Mouse (Mus musculus): ENCODE measurements around the gene Sergef. TPM values are rescaled to one million over a fixed set of nuclear protein-coding genes. Genes with fewer than 3 reads are reported as not detected.
A peak's percentile ranks its signal among the peaks of the same experiment; 100 is the strongest.

Sergef gene
- polyA plus RNA-seq, 1 experiment from 2014 or later: 21.1 TPM

DNA sequence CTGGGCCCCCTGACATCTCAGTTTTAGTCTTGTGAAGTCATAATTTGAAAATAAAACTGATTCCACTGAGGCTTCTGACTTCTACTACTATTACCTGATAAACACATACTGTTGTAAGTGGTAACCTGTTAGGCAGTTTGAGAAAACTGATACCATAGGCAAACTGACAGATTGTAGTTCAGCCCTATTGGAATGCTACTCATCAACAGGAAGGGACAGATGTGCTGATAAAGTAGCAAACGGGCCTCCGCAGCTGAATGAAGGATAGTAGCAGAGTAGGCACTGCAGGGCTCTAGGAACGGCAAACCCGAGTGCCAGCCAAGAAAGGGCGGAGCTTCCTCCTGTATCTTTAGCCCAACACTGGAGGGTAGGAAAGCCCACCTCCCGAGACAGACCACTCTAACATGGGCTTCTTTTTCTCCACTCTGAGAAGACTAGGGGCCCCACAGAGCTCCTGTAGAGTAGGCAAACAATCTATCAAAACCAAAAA lies 112.9 kb downstream of the Sergef start:
- WGBS: 69% methylated on average over 6 of the region's 6 CpGs
- Histone ChIP-seq H3K9ac (no peak overlapping the region), H3K36me3 (no peaks in the 10 kb centered on the region), H3K4me2 (replicated peaks) (no peak overlapping the region), H3K4me3 (no peak overlapping the region), H3K27me3 (replicated peaks) (no peaks in the 10 kb centered on the region), H3K9me3 (no peaks in the 10 kb centered on the region), H3K27ac (no peak overlapping the region), H3K4me1 (0 out of 2 replicates have a peak, but pooled peaks cover 8% of the 10 kb centered on the region)
- no peak for ATAC-seq (ENCODE audit: low FRiP score, low read depth)

DNA sequence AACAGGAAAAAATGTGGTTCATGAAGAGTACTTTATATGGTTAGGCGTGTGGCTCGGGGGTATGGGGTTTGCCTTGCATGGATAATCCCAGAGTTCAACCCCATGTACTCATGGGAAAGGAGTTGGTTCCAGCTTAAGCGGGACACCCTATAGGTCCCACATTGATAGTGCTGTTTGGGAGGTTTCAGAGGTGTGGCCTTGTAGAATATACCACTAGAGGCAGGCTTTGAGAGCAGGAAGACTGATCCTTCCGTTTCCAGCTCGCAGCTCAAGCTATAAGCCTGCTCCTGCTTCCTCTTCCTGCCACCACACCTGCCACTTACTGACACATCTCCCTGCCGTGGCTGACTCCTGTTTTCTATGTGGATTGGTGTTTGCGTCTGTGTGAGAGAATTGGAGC lies 116.4 kb downstream of the Sergef start:
- Histone ChIP-seq H3K36me3 (no peaks in the 10 kb centered on the region), H3K9me3 (no peaks in the 10 kb centered on the region), H3K4me2 (replicated peaks) (no peak overlapping the region), H3K9ac (no peak overlapping the region), H3K27me3 (replicated peaks) (no peaks in the 10 kb centered on the region), H3K27ac (no peak overlapping the region), H3K4me3 (no peak overlapping the region), H3K4me1 (no peaks in the 10 kb centered on the region)
- WGBS: 88% methylated on average over 7 of the region's 7 CpGs
- no peak for ATAC-seq (ENCODE audit: low FRiP score, low read depth)

DNA sequence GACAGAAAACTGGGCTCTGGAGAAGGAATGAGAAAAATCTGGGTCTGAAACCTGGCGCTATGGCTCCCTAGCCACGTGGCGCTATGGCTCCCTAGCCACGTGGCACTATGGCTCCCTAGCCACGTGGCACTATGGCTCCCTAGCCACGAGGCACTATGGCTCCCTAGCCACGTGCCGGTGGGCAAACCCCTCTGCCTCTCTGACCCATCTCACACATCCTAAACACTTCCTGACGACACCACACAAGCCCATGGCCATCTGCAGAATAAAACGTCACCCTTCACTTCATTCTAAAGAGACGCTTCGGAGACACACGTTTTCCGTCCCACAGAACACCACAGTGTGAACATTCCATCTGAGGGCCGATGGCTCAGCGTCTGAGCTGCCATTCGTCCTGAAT lies 117.8 kb downstream of the Sergef start:
- Histone ChIP-seq H3K4me1 (no peaks in the 10 kb centered on the region), H3K27me3 (replicated peaks) (no peaks in the 10 kb centered on the region), H3K9ac (no peak overlapping the region), H3K27ac (no peak overlapping the region), H3K9me3 (no peaks in the 10 kb centered on the region), H3K36me3 (no peaks in the 10 kb centered on the region), H3K4me3 (no peak overlapping the region), H3K4me2 (replicated peaks) (no peak overlapping the region)
- no peak for ATAC-seq (ENCODE audit: low FRiP score, low read depth)
- WGBS: 94% methylated on average over 17 of the region's 17 CpGs

DNA sequence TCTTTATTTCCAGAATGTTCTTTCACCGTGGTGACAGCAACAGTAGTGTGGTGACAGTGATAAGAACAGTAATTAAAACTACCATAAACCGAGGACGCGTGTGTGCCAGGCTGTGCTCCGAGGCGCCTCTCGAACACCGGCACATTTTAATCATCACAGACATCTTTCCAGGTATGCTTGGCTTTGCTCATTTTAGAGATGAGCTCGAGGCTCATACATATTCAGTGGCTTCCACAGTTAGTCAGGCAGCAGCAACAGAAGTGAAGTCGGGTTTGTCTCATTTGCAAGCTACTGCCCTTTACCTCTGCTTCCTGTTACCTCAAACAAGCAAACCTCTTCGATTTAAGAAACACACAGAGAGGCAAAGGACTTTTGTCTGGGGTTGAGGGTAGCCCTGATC lies 120.5 kb downstream of the Sergef start:
- ATAC-seq (ENCODE audit: low FRiP score, low read depth): no peak
- Histone ChIP-seq H3K27me3 (replicated peaks) (no peaks in the 10 kb centered on the region), H3K9ac (no peak overlapping the region), H3K4me3 (no peak overlapping the region), H3K36me3 (no peaks in the 10 kb centered on the region), H3K4me2 (replicated peaks) (no peak overlapping the region), H3K27ac (no peak overlapping the region), H3K4me1 (no peaks in the 10 kb centered on the region), H3K9me3 (no peaks in the 10 kb centered on the region)
- 80% methylated on average over 11 of the region's 11 CpGs for WGBS

DNA sequence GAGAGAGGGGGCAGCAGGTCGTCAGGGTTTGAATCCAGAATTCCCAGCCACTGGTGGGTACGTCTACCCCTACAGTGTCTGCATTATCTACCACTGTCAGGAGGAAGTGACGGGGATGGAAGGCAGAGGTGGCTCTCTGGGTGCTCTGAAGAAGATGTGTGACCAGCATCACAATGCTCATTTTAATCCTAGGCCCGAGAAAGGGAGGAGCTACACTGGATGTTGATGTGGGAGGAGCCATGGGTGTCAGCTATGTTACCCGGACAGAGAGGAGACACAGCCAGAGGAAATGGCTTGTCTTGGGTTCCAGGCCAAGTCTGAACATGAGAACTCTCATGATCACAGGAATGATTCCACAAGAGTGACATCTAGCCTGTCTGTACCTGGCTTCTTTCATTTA lies 122.4 kb downstream of the Sergef start:
- Histone ChIP-seq H3K27ac (no peak overlapping the region), H3K27me3 (replicated peaks) (0 out of 2 replicates have a peak, but pooled peaks cover 4% of the 10 kb centered on the region), H3K4me1 (no peaks in the 10 kb centered on the region), H3K4me3 (no peak overlapping the region), H3K4me2 (replicated peaks) (no peak overlapping the region), H3K36me3 (no peaks in the 10 kb centered on the region), H3K9ac (no peak overlapping the region), H3K9me3 (no peaks in the 10 kb centered on the region)
- ATAC-seq (ENCODE audit: low FRiP score, low read depth): no peak
- WGBS: 71% methylated on average over 5 of the region's 5 CpGs

DNA sequence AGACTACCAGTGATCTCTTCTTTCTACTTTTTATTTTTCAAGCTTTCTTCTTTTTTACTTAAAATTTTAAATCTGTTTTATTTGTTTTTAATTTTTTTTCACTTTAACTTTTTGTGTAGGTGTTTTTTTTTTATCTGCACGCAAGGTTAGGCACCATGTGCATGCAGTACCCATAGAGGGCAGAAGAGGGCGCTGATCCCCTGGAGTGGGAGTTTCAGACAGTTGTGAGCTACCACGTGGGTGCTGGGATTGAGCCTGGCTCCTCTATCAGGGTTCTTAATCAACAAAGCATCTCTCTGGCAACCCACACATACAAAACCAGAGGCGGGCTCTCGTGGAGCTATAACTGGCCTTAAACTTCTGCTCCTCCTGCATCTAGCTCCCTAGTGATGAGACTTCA lies 123.6 kb downstream of the Sergef start:
- 79% methylated on average over 5 of the region's 5 CpGs for WGBS
- H3K4me3 ChIP-seq: no peak overlapping the region
- no peak overlapping the region for H3K4me2 ChIP-seq (replicated peaks)
- ATAC-seq (ENCODE audit: low FRiP score, low read depth): no peak
- peaks cover 6% of the 10 kb centered on the region; the same call in 1 of the 2 replicates for H3K27me3 ChIP-seq (replicated peaks)
- H3K27ac ChIP-seq: no peak overlapping the region
- no peak overlapping the region for H3K9ac ChIP-seq
- no peaks in the 10 kb centered on the region for H3K9me3 ChIP-seq
- no peaks in the 10 kb centered on the region for H3K36me3 ChIP-seq
- H3K4me1 ChIP-seq: peaks cover under 1% of the 10 kb centered on the region; the same call in 1 of the 2 replicates

DNA sequence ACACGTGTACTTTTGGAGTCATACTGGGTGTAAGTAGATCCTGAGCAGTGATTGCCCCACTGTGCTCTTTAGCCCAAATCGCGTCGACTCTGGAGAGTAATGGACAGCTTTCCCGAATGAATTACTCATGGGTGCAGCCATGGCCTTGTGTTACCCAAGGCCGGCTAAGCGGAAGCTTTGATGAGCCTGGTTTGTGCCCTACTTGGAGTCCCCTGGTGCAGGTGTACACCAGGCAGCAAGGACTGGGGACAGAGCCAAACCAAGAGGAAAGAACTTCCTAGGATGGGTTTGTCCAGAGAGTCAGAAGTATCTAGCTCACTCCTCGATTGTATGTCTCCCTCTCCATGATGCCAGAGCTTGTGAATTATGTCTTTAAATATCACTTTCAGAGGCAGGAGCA lies 124.6 kb downstream of the Sergef start:
- H3K4me1 ChIP-seq: peaks cover 6% of the 10 kb centered on the region; the same call in 1 of the 2 replicates
- ATAC-seq (ENCODE audit: low FRiP score, low read depth): no peak
- H3K27ac ChIP-seq: no peak overlapping the region
- H3K4me3 ChIP-seq: no peak overlapping the region
- H3K9me3 ChIP-seq: no peaks in the 10 kb centered on the region
- no peaks in the 10 kb centered on the region for H3K36me3 ChIP-seq
- peaks cover 9% of the 10 kb centered on the region; the same call in 1 of the 2 replicates for H3K27me3 ChIP-seq (replicated peaks)
- H3K9ac ChIP-seq: no peak overlapping the region
- WGBS: 93% methylated on average over 8 of the region's 8 CpGs
- H3K4me2 ChIP-seq (replicated peaks): no peak overlapping the region

DNA sequence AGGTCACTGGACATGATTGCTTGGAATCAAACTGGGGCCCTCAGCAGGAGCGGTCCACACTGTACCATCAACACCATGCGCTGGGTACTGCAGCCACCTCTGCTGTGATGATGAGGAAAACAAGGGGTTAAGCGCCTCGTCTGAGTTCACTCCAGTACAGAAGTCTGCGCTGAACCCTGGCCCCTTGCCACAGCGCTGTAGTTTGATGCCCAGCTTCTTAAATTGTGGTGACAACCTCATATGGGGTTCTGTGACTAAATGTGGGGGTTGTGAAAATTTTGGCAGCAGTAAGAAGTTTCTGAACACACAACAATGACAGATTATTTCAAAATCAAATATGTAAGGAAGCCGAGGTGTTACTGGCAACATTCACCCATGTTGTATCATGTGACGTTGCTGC lies 126.0 kb downstream of the Sergef start:
- WGBS: 90% methylated on average over 8 of the region's 8 CpGs
- ATAC-seq (ENCODE audit: low FRiP score, low read depth): no peak
- no peak overlapping the region for H3K4me2 ChIP-seq (replicated peaks)

DNA sequence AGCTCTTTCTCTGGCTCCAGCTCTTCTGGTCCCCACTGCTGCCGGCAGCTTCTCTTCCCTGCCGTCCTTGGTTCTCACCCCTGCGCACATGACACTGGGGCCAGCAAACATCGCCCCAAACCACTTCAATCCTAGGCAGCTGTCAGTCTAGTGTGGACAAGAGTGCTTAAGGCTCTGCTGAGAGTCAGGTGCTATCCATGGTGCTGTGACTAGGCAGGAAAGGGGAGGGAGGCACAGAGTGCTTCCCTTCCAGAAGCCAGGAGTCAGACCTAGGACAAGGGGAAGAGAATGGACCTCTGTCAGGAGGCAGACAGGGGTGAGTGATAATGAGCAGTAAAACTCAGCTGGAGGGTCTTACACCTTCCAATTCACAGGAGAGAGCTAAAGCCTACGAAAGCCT lies 126.8 kb downstream of the Sergef start:
- Histone ChIP-seq H3K9me3 (no peaks in the 10 kb centered on the region), H3K27ac (no peak overlapping the region), H3K27me3 (replicated peaks) (peaks cover 9% of the 10 kb centered on the region; the same call in 1 of the 2 replicates), H3K36me3 (no peaks in the 10 kb centered on the region), H3K4me2 (replicated peaks) (no peak overlapping the region), H3K4me1 (peaks cover 21% of the 10 kb centered on the region), H3K9ac (no peak overlapping the region), H3K4me3 (no peak overlapping the region)
- no peak for ATAC-seq (ENCODE audit: low FRiP score, low read depth)
- 64% methylated on average over 5 of the region's 5 CpGs for WGBS

More for the DNA sequence above, 126.0 kb downstream of the Sergef start:
- H3K9ac ChIP-seq: no peak overlapping the region
- no peak overlapping the region for H3K27ac ChIP-seq
- peaks cover 9% of the 10 kb centered on the region; the same call in 1 of the 2 replicates for H3K27me3 ChIP-seq (replicated peaks)
- H3K36me3 ChIP-seq: no peaks in the 10 kb centered on the region
- H3K4me3 ChIP-seq: no peak overlapping the region
- H3K9me3 ChIP-seq: no peaks in the 10 kb centered on the region
- H3K4me1 ChIP-seq: peaks cover 20% of the 10 kb centered on the region

DNA sequence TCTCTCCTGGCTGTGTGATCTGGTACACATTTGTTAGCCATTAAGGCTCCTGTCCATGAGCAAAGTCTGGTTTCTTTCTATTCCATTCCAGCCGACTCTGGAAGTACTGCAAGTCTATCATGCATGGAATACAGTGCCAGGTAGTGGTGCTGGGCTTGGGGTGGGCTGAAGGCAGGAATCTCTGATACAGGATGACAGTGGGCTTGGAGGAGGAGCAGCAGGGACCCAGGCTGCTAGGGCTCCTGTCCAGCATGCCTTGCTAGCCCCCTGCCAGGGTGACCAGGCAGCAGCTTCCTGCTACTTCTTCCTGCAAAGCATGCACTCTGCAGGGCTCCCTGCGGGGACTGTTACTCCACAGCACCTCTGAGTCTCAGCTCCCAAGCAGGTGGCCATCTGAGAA lies 128.8 kb downstream of the Sergef start:
- 79% methylated on average over 2 of the region's 2 CpGs for WGBS
- H3K9ac ChIP-seq: no peak overlapping the region
- no peak overlapping the region for H3K4me3 ChIP-seq
- H3K9me3 ChIP-seq: no peaks in the 10 kb centered on the region
- H3K4me2 ChIP-seq (replicated peaks): no peak overlapping the region
- no peak for ATAC-seq (ENCODE audit: low FRiP score, low read depth)
- H3K27ac ChIP-seq: no peak overlapping the region
- H3K27me3 ChIP-seq (replicated peaks): peaks cover 9% of the 10 kb centered on the region; the same call in 1 of the 2 replicates
- H3K4me1 ChIP-seq: peaks cover 21% of the 10 kb centered on the region
- no peaks in the 10 kb centered on the region for H3K36me3 ChIP-seq

DNA sequence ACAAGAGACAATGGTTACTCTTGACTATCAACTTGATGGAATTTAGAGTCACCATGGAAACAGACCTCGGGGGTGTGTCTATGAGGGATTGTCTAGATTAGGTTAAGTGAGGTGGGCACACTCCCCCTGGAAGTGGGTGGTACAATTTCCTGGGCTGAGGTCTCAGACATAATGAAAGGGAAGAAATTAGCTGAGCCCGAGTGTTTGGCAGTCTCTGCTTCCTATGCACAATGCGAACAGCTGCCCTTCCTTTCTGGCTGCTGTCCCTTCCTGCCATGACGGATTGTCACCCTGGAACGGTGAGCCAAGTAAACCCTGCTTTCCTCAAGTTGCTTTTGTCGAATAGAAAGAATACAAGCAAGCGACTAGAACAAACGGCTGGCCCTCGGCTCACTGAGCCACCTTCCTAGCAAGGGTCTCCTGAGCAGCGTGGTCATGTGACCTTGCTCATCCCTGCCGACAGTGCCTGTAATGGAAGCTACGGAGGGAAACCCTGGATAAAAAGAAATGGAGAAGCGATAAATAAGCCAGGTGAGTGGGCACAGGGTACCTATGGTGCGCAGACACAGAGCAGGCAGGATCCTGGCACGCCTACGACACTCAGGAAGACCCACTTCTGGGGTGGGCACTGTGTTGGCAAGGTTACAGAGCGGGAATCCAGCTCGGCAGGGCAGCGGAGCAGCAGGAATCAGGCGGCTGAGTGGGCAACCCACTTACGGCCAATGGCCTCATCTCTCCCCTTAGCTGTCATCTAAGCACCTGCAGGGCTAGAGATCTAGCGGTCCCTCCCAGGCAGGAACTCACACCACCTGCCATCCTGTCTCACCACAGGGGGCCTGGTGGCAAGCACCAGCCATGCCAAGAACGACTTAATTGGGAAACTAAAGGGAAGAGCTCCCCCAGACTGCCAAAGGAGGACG lies 130.0 kb downstream of the Sergef start:
- peak; percentile 79 for ATAC-seq (ENCODE audit: low FRiP score, low read depth)
- WGBS: 36% methylated on average over 24 of the region's 24 CpGs
- peak overlapping the region; percentile 47 for H3K4me2 ChIP-seq (replicated peaks)
- peaks cover 21% of the 10 kb centered on the region for H3K4me1 ChIP-seq
- peaks cover 9% of the 10 kb centered on the region; the same call in 1 of the 2 replicates for H3K27me3 ChIP-seq (replicated peaks)
- H3K4me3 ChIP-seq: no peak overlapping the region
- H3K27ac ChIP-seq: no peak overlapping the region
- H3K36me3 ChIP-seq: no peaks in the 10 kb centered on the region
- no peaks in the 10 kb centered on the region for H3K9me3 ChIP-seq
- peak overlapping the region; percentile 41; the same call in 1 of the 2 replicates for H3K9ac ChIP-seq

DNA sequence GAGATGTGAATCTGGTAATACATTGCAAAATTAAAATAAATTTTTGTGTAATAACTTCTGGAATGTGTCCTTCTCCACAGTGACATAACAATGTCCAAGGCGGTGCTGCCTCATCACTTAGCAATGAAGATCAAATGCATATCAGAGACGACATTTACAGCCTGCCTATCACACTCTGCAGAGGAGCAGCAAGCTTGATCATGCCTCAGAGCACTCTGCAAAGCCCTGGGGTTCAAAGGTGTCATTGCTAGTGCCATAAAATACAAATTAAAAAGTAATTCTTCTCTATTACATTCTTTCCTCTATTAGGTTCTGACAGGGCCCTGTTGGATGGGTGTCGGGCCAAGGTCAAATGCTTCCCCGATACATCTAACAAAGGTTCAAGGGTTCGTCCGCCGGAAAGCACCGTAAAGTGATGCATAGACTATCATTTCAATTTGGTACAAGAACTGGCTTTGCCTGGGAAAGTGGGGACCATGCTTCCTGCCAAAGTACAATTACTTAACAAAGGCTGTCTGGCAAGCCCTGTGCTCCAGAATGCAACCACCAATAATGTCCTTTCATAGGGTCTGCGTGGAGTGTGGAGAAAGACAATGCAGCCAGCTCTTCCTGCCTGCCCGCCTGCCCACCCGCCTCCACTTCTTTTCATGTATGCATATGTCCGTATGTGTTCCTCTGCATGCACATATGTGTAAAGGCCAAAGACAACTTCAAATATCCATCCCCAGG lies 130.9 kb downstream of the Sergef start:
- Histone ChIP-seq H3K4me2 (replicated peaks) (peak overlapping the region; percentile 47), H3K4me1 (peaks cover 21% of the 10 kb centered on the region), H3K4me3 (no peak overlapping the region), H3K9ac (no peak overlapping the region), H3K36me3 (no peaks in the 10 kb centered on the region), H3K27ac (no peak overlapping the region), H3K27me3 (replicated peaks) (peaks cover 9% of the 10 kb centered on the region; the same call in 1 of the 2 replicates), H3K9me3 (no peaks in the 10 kb centered on the region)
- 26% methylated on average over 12 of the region's 12 CpGs for WGBS
- ATAC-seq (ENCODE audit: low FRiP score, low read depth): peak; percentile 22; the same call in 1 of the 2 replicates
